ENCODE assay signal across 9 mouse cellular contexts in the genomic region with DNA sequence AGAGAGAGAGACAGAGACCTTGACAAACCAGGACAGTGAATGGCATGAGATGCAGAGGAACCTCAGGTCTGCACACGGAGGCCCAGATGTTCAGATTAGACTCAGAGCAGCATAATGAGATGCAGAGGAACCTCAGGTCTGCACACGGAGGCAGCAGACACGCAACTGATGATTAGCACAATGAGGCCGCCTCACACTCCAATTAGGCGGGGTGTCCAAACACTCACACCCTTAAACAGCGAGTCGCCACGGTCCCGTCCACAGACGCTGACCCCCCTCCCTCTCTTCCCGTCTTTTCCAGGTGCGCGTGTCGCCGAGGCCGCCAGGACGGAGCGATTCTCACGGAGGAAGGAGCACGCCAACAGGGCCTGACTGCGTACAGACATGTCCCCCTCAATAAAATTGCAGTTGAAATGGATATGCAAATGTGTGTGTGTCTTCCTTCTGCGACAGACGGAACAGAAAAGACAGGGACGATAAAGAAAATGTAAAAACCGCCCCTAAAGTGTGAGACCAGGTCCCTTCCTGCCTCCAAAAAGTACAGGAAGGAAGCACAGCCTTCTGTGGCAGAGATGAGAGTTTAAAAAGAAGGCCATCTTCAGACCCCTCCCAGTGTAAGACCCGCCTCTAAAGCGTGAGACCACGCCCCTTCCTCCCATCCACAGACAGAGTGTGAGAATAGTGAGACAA. TPM values are rescaled to one million over a fixed set of nuclear protein-coding genes. Genes with fewer than 3 reads are reported as not detected.
DNase-seq lines count a peak whose midpoint lies in the region; ATAC-seq lines count a peak whose summit lies in the region.
"Not testable (repeated sequence)": the region's sequence is repeated elsewhere in the genome, so short reads cannot be mapped to it uniquely, and the experiment has no call there.
"Had no signal": no experiment of that assay in that cellular context is flagged by ENCODE, and none has a peak within 500 bp of the region (broad histone marks: within the 10 kb centered on the region; RNA-seq: fewer than 3 reads in every experiment).

No protein-coding gene starts in this region.

- peaks cover 49% of the 10 kb centered on the region for H3K36me3 ChIP-seq in forebrain, embryonic 14.5 days (ENCODE audit: control insufficient read depth, insufficient read depth, low read length)
- H3K36me3 ChIP-seq in heart, embryonic 16.5 days (ENCODE audit: control insufficient read depth, insufficient read depth) = peaks cover 30% of the 10 kb centered on the region
- H3K36me3 ChIP-seq in neural tube, embryonic 15.5 days = peaks cover 39% of the 10 kb centered on the region

- not testable (repeated sequence) for H3K4me1 ChIP-seq in forebrain, embryonic 14.5 days (ENCODE audit: control insufficient read depth, insufficient read depth, low read length); heart, embryonic 16.5 days (ENCODE audit: control insufficient read depth, insufficient read depth, low read length); neural tube, embryonic 15.5 days

- peak; percentile 87 for DNase-seq in ES-CJ7 (ENCODE audit: low read depth, low spot score)
- peak; percentile 43 to 61 for DNase-seq in cerebellum, adult 18-20 months
- peak; percentile 62 for DNase-seq in forebrain, embryonic 14.5 days (ENCODE audit: low spot score)
- peak; percentile 63 for DNase-seq in kidney, postnatal 10 days
- DNase-seq in lung, adult 18-20 months = peak; percentile 43 to 56
- peak; percentile 61 for DNase-seq in thymus, postnatal 0 days (ENCODE audit: low spot score)

- ATAC-seq in forebrain, embryonic 14.5 days = peak; percentile 22
- ATAC-seq in heart, embryonic 16.5 days (replicated peaks; ENCODE audit: extremely low read depth, insufficient read depth, low FRiP score) = peak; percentile 26
- 0 out of 2 replicates have a peak, but pooled peaks have one; percentile 16 for ATAC-seq in neural tube, embryonic 15.5 days (ENCODE audit: low FRiP score)

- 79% methylated on average over 28 of the region's 28 CpGs for WGBS in forebrain, embryonic 14.5 days
- WGBS in heart, embryonic 16.5 days = 73% methylated on average over 28 of the region's 28 CpGs
- 72% methylated on average over 28 of the region's 28 CpGs for WGBS in neural tube, embryonic 15.5 days

- not testable (repeated sequence) for H3K27me3 ChIP-seq in forebrain, embryonic 14.5 days (replicated peaks; ENCODE audit: control insufficient read depth, insufficient read depth, low read length); heart, embryonic 16.5 days (ENCODE audit: control insufficient read depth, insufficient read depth, low read length); neural tube, embryonic 15.5 days (replicated peaks)

- not testable (repeated sequence) for H3K4me2 ChIP-seq in forebrain, embryonic 14.5 days (ENCODE audit: low read length); heart, embryonic 16.5 days (ENCODE audit: low read depth, low read length); neural tube, embryonic 15.5 days

- not testable (repeated sequence) for H3K9ac ChIP-seq in forebrain, embryonic 14.5 days (ENCODE audit: low read length); heart, embryonic 16.5 days (ENCODE audit: low read length); neural tube, embryonic 15.5 days (replicated peaks)

- H3K27ac ChIP-seq in forebrain, embryonic 14.5 days (ENCODE audit: low read depth, low read length); heart, embryonic 16.5 days (ENCODE audit: low read length); neural tube, embryonic 15.5 days (replicated peaks): not testable (repeated sequence)

- peaks cover 40% of the 10 kb centered on the region for H3K9me3 ChIP-seq in forebrain, embryonic 14.5 days (replicated peaks; ENCODE audit: control insufficient read depth, low read length)
- peaks cover 36% of the 10 kb centered on the region for H3K9me3 ChIP-seq in heart, embryonic 16.5 days (replicated peaks; ENCODE audit: control insufficient read depth, low read length)
- H3K9me3 ChIP-seq in neural tube, embryonic 15.5 days (replicated peaks) = peaks cover 38% of the 10 kb centered on the region

- H3K4me3 ChIP-seq in forebrain, embryonic 14.5 days (ENCODE audit: low read depth, low read length); heart, embryonic 16.5 days (ENCODE audit: low read length); neural tube, embryonic 15.5 days (replicated peaks): not testable (repeated sequence)

RNA-seq across cellular contexts. Expression of a gene that starts 15.6 kb away (rescaled TPM):
- polyA plus RNA-seq in forebrain, embryonic 14.5 days (2014; fragmentation: Nextera tagmentation; extraction: Ambion mirVana) = not detected in 2 replicates
- not detected in 2 replicates for polyA plus RNA-seq in heart, embryonic 16.5 days (2015; fragmentation: Nextera tagmentation; extraction: Ambion mirVana)
- not detected in 2 replicates for polyA plus RNA-seq in neural tube, embryonic 15.5 days (2015; fragmentation: Nextera tagmentation; extraction: Ambion mirVana)
- not detected in 2 replicates for polyA plus RNA-seq in thymus, postnatal 0 days (2015; fragmentation: Nextera tagmentation; extraction: Ambion mirVana)
- polyA plus RNA-seq: large intestine, adult 2 months had no signal

RNA-seq across cellular contexts. Expression of a gene that starts 45.6 kb away (rescaled TPM):
- not detected in 2 replicates for polyA plus RNA-seq in forebrain, embryonic 14.5 days (2014; fragmentation: Nextera tagmentation; extraction: Ambion mirVana)
- polyA plus RNA-seq in heart, embryonic 16.5 days (2015; fragmentation: Nextera tagmentation; extraction: Ambion mirVana) = not detected in 2 replicates
- not detected in 2 replicates for polyA plus RNA-seq in neural tube, embryonic 15.5 days (2015; fragmentation: Nextera tagmentation; extraction: Ambion mirVana)
- not detected in 2 replicates for polyA plus RNA-seq in thymus, postnatal 0 days (2015; fragmentation: Nextera tagmentation; extraction: Ambion mirVana)
- polyA plus RNA-seq: large intestine, adult 2 months had no signal
